Mouse (Mus musculus) brown adipose tissue, adult 24 weeks (tissue): ENCODE measurements around the gene Tanc1. TPM values are rescaled to one million over a fixed set of nuclear protein-coding genes. Genes with fewer than 3 reads are reported as not detected.

ENCODE experiments used
- H3K27ac ChIP-seq: fragments of 200-500 bp; replicated peaks from 2 replicates; pipeline ENCODE4 v1.5.1; 2012; ENCODE audit warnings: low read depth, mild to moderate bottlenecking, low read length
- H3K4me1 ChIP-seq: fragments of 200-500 bp; 2 replicates; pipeline ENCODE4 v1.6.1; 2012; ENCODE audit warnings: low read length, mixed read lengths; ENCODE audit not compliant: control insufficient read depth, insufficient read depth, insufficient read length
- H3K4me3 ChIP-seq: fragments of 200-500 bp; 2 replicates; pipeline ENCODE4 v1.5.1; 2012; ENCODE audit warnings: low read depth, mild to moderate bottlenecking, low read length, moderate library complexity; ENCODE audit not compliant: insufficient read depth
- polyA plus RNA-seq: library from polyadenylated mRNA; stranded (reverse); fragments of >200 nt; gene quantifications from 2 replicates; pipeline ENCODE4 v1.2.4, GENCODE M21; 2012; ENCODE audit not compliant: missing spikeins, insufficient read depth, insufficient read length

The Tanc1 gene
- polyA plus RNA-seq, 1 experiment, result 9.7 TPM

DNA sequence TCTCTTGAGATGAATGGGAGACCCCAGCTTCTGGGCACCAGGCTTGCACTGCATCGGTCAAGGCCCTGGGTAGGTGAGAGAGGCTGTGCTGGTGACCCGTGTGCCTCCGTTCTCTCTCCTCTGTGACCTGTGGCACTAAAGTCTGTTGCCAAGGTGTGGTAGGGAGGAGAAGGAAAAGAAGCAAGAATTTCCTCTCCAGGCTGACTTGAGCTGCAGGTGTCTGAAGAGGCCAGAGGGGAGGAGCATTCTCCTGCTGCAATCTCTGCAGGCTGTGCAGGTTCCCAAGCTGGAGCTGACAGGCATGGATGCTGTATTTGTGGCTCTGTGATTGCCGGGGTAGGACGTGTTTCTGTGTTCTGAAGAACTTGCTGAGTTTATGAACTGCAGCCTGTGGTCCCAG is 163.3 kb downstream of the Tanc1 start:
- Histone ChIP-seq H3K4me1 (peaks cover 34% of the 10 kb centered on the region), H3K4me3 (no peak overlapping the region), H3K27ac (no peak overlapping the region)

DNA sequence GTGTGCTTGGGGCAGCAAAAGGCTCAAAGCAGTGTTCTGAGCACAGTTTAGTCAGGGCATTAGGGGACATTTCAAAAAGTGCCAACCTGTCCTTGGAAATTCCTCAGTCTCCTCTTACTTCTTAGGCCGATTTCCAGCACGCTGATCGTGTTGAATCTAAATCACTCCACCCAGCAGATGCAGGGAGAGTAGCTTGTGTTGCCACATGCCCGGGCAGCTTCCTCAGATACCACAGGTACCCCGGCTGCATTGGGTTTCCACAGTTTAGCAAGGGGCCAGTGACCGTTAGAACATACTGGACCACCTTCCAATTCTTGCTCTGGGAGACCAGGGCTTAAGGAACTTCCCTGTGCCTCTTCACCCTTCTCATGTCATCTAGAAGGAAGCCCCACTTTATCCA is 164.0 kb downstream of the Tanc1 start:
- Histone ChIP-seq H3K27ac (peak overlapping the region; percentile 31), H3K4me3 (no peak overlapping the region), H3K4me1 (peaks cover 29% of the 10 kb centered on the region)

DNA sequence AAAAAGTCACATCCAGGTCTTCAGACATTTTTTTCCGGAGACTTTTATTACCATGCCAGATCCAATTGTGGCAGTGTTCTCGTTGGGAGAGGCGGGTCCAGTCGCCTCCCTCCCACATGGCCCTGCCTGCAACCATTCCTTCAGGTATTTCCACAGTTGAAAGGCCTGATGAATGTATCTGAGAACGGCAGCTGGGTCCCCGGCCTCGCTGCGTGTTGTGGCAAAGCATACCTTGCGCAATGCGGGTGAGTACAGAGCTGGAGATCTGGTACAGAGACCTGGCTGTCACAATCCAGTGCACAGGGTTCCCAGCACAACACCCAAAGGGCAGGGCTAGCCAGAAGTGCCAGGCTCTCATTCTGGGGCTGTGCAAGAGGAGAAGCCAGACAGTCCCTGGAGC is 167.5 kb downstream of the Tanc1 start:
- no peak overlapping the region for H3K4me3 ChIP-seq
- H3K4me1 ChIP-seq, result peaks cover 20% of the 10 kb centered on the region

DNA sequence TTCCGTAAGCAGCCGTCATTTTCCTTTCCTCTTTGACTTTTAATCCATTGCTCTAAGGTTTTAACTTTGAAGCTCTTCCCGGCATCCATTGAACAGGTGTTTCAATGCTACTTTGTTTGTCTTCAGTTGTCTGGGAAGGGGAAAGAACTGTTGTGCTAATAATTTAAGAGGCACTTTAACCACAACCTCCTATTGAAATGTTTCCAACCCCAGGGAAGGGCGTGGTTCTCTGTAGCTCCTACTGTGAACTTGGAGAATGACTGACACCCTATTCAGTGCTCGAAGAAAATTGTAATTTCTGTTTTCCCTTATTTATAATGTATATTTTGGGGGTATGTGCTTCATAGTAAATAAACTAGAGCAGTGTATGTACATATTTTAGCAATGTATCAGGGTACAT is 168.4 kb downstream of the Tanc1 start:
- H3K4me3 ChIP-seq, result no peak overlapping the region
- peaks cover 15% of the 10 kb centered on the region for H3K4me1 ChIP-seq
- H3K27ac ChIP-seq, result no peak overlapping the region

More for the DNA sequence above, 167.5 kb downstream of the Tanc1 start:
- no peak overlapping the region for H3K27ac ChIP-seq

DNA sequence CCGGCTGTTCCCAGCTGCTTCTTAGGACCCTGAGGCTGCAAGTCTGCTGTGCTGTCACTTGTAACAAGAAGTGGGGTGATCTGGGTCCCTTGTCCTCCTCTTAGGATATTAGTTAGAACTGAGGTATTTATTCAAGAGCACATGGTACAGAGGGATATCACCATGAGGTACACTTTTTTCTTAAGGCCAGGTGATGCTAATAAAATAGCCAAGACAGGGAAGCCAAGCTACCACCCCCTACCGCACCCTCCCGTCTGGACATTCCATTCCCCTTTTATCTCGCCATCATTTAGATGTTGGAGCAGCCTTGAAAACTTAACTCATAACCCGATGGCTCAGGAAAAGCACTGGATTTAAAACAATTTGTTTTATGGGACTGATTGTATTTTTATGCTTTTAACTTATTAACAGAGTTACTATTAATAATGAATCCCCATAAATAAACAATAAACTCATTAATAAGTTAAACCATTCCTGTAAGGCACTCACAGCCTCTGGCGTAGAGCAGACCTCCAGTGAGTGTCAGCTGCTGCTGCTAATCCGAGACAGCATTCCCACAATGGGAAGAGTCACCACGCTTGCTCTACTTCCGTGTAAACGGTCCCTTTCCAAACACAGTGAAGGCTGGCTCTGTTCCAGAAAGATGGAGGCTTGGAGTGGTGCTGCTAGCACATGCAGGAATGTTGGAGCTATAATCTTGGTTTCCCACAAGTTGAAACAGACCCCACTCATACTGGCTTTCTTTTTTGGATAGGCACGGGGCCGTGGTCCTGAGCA is 171.4 kb downstream of the Tanc1 start:
- H3K4me3 ChIP-seq, result no peak overlapping the region
- H3K27ac ChIP-seq, result no peak overlapping the region

DNA sequence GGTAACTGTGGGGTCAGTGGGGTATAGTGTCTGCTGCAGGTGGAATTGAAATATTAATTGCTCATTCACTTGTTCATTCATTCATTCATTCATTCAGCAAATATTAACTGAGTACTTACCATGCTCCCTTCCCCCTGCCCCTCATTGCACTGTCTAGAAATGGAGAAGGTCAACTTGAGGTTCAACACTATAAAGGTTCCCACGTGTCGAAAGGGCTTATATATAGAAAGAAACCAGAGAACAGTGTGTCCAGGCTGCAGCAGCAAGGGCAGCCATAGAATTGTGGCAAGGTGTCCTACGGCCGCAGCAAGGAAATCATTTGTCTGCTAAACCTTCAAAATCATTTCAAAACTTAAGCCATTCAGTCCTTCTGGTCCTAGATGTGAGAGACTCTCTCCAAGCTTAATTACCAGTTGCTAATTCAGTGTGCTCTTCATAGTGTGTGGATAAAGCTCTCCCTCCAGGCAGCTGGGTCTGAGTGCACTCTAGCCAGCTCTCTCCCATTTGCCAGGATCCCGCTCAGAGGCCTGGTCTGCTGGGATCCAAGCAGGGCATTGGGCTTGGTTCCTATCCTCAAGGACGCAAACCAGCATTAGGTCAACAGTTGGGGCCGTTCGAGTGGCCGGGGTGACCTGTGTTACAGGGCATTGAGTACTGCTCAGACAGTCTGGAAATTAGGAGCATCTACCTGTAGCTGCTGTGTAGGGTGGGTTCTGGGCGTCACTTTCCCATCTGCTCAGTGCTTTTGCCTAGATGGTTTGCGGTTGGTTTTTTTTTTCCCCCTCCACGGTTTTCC is 172.2 kb downstream of the Tanc1 start:
- H3K27ac ChIP-seq, result no peak overlapping the region

More for the DNA sequence above, 171.4 kb downstream of the Tanc1 start:
- peaks cover 8% of the 10 kb centered on the region for H3K4me1 ChIP-seq

DNA sequence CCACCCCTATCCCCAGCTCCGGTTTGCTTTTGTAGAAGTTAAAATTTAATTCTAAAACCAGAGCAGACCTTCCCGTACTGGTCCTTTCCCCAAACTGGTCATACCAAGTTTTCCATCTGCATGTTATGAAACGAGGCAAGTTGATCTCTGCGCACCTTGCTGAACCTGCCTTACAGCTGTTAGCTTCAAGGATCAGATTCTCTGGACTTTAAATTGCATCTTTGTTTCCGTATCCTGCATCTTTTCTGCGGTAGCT is 172.7 kb downstream of the Tanc1 start:
- no peak overlapping the region for H3K4me3 ChIP-seq
- no peak overlapping the region for H3K27ac ChIP-seq
- H3K4me1 ChIP-seq, result peaks cover 8% of the 10 kb centered on the region

More for the DNA sequence above, 172.2 kb downstream of the Tanc1 start:
- Histone ChIP-seq H3K4me3 (no peak overlapping the region), H3K4me1 (peaks cover 8% of the 10 kb centered on the region)

DNA sequence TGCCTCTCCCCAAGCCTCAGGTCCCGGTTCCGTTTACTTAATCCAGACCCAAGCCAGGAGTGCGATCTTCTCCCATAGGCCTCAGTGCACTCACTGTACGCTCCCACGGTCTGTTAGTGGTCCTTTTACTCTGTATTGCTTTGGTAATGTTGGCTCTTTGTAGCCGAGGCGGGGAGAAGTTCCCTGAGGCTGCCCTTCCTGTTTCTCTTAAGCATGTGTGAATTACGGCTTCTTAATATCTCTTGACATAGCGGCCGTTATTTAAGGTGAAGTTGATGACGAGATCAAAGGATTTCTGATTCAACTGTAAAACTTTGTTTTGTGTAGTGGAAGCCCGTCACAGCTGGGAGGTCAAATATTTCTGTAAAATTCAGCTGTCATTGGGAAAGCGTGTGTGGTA is 173.8 kb downstream of the Tanc1 start:
- Histone ChIP-seq H3K27ac (no peak overlapping the region), H3K4me3 (no peak overlapping the region), H3K4me1 (peaks cover 4% of the 10 kb centered on the region)

DNA sequence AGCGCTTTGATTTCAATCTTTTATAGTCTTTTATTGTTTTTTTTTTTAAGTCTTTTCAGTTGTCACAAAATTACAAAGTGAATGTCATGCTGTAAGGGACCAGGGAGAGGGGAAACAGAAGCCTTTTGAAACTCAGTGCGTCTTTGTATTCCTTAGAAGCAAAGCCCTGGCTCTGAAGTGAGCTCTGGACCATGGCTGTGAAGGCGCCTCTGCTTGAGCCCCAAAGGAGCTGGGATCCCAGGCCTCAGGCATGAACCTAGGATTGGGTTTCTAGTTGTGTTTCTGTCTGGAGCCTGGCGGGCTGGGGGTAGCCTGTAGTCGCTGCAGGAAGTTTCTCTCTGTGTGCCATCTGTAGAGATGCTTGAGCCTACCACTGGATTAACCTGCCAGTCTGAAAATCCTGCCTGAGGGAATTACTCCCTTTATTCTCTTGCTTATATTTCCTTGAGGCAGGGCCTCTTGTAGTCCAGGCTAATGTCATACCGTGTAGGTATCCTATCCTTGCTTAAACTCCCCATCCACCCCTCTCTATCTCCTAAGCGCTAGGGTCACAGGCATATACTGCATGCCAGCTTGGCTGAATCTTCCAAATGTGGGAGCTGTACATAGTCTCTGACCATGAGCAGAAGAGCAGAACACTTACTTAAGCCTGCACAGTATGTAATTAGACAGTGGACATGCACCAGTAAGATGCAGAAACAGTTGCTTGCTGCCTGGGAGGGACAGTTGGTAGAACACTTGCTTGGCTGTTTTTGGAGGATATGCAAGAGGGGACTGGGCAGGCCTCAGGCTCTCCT is 177.1 kb downstream of the Tanc1 start:
- no peaks in the 10 kb centered on the region for H3K4me1 ChIP-seq
- no peak overlapping the region for H3K27ac ChIP-seq
- H3K4me3 ChIP-seq, result no peak overlapping the region

DNA sequence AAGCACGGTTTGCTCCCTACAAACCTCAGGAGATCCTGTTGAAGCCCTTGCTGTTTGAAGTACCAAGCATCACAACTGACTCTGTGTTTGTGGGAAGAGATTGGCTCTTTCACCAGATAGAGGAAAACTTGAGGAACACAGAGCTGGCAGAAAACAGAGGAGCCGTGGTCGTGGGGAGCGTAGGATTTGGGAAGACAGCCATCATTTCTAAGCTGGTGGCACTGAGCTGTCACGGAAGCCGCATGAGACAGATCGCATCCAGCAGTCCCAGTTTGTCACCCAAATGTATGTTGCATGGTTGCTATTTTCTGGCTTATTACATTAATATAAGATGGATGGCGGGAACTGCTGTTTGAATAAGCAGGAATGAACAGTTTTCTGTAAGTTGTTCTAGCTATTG is 179.8 kb downstream of the Tanc1 start:
- Histone ChIP-seq H3K4me1 (no peaks in the 10 kb centered on the region), H3K27ac (no peak overlapping the region), H3K4me3 (no peak overlapping the region)

DNA sequence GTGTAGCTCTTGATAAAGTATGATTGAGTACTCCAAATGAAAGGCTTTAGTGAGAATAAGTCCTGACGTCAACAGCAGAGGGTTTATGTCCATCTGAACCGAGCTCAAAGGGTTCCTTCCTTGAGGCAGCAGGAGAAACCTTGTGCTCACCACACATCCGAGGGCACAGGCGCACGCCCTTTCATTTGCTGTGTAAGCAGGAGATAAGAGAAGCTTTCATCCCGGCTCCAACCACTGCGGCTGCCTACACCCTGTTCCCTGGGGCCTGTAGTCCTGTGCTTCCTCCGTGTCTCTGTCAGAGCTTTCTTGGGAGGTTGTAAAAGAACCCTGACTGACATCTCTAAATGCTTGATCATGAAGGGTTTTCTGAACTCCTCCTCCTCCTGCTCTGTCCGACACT is 181.5 kb downstream of the Tanc1 start:
- no peak overlapping the region for H3K27ac ChIP-seq
- H3K4me1 ChIP-seq, result no peaks in the 10 kb centered on the region
- no peak overlapping the region for H3K4me3 ChIP-seq

DNA sequence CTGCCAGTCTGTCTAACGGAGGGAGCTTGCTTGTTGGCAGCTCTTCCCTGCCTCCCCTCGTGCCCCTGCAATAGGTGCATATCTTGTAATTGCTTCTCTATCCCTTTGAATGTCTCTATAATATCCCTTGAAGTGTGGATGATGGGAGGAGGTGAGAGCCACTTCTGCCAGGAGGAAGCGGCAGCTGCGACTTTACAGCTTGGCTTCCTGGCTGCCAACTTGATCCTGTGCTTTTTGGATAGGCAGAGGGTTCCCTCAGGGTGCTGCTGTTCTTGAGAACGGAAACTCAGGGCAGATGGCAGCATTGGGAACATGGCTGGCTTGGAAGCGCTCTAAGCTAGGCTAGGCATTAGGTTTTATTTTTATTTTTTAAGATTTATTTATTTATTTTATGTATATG is 183.0 kb downstream of the Tanc1 start:
- H3K4me3 ChIP-seq, result no peak overlapping the region
- no peaks in the 10 kb centered on the region for H3K4me1 ChIP-seq
- H3K27ac ChIP-seq, result no peak overlapping the region

DNA sequence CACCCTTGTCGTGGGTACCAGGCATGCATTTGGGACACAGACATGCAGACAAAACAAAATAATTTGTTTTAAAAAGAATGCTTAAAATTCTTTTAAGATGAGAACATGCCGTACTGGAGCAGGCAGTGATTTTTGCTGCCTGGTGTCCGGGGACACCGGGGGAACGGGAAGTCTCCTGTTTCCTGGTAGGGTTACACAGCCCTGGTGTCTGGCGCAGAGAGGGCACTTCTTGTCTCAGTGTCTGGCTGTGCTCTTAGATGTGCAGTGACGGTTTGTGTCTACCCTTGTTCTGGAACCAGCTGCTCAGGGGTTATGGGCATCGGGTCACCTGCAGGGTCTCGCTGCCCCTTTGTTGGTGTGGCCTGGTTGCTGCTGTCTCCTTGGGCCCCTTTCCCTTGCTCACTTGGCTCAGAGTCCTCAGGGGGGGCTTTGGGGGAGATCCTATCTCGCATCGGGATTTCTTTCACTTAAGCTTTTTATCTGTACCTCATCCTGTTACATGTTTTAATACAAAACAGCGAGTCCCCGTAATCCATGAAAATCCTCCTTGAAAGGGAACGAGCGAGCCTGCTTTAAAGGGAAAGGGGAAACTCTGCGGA is 187.2 kb downstream of the Tanc1 start:
- Histone ChIP-seq H3K4me1 (peaks cover 8% of the 10 kb centered on the region), H3K27ac (peak overlapping the region; percentile 1), H3K4me3 (no peak overlapping the region)

DNA sequence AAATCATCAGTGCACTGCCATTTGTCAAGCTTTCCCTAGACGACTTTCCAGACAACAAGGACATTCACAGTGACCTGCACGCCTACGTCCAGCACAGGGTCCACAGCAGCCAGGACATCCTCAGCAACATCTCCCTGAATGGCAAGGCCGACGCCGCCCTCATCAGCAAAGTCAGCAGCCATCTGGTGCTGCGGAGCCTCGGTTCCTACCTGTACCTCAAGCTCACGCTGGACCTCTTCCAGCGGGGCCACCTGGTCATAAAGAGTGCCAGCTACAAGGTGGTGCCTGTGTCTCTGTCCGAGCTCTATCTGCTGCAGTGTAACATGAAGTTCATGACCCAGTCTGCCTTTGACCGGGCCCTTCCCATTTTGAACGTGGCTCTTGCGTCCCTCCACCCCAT is 187.7 kb downstream of the Tanc1 start:
- H3K4me3 ChIP-seq, result no peak overlapping the region
- H3K4me1 ChIP-seq, result peaks cover 8% of the 10 kb centered on the region
- no peak overlapping the region for H3K27ac ChIP-seq
